Mouse (Mus musculus) midbrain, embryonic 15.5 days (tissue): Measurements from ENCODE around the gene Gm49325. TPM values are rescaled to one million over a fixed set of nuclear protein-coding genes. Genes with fewer than 3 reads are reported as not detected.
A peak's percentile ranks its signal among the peaks of the same experiment; 100 is the strongest.

Source experiments
- ATAC-seq: fragments of 200-750 bp; cut with Nextera tagmentation; replicated peaks from 2 replicates; pipeline ENCODE4 v1.8.0; 2017; ENCODE audit warnings: moderate TSS enrichment
- H3K27ac ChIP-seq: fragments of 300-500 bp; sonication (generic); 2 replicates; pipeline ENCODE4 v1.5.1; 2015; ENCODE audit warnings: mild to moderate bottlenecking, inconsistent platforms
- H3K27me3 ChIP-seq: fragments of 300-500 bp; sonication (generic); replicated peaks from 2 replicates; pipeline ENCODE4 v1.6.1; 2015; ENCODE audit warnings: inconsistent platforms
- H3K36me3 ChIP-seq: fragments of 300-500 bp; sonication (generic); replicated peaks from 2 replicates; pipeline ENCODE4 v1.6.1; 2015; ENCODE audit warnings: inconsistent platforms
- H3K4me1 ChIP-seq: fragments of 300-500 bp; sonication (generic); 2 replicates; pipeline ENCODE4 v1.6.1; 2015; ENCODE audit warnings: inconsistent platforms
- H3K4me2 ChIP-seq: fragments of 300-500 bp; sonication (generic); 2 replicates; pipeline ENCODE4 v1.6.1; 2015; ENCODE audit warnings: inconsistent platforms, mild to moderate bottlenecking, moderate library complexity
- H3K4me3 ChIP-seq: fragments of 300-500 bp; sonication (generic); 2 replicates; pipeline ENCODE4 v1.5.1; 2015; ENCODE audit warnings: mild to moderate bottlenecking, inconsistent platforms
- H3K9ac ChIP-seq: fragments of 300-500 bp; sonication (generic); 2 replicates; pipeline ENCODE4 v1.6.1; 2015; ENCODE audit warnings: mild to moderate bottlenecking, inconsistent platforms
- H3K9me3 ChIP-seq: fragments of 300-500 bp; sonication (generic); 2 replicates; pipeline ENCODE4 v1.6.1; 2016; ENCODE audit warnings: inconsistent platforms
- WGBS: fragments of 180-500 bp; shearing (Covaris S2); methylation state at CpG from one replicate; pipeline ENCODE4 v1.1.7; 2015; ENCODE audit warnings: mixed read lengths; 5-methylcytosine and 5-hydroxymethylcytosine counted together
- polyA plus RNA-seq: library from polyadenylated mRNA; unstranded; fragments of >200 nt; fragmentation: Nextera tagmentation; extraction: Ambion mirVana; gene quantifications from 2 replicates; pipeline ENCODE4 v1.2.1, GENCODE M21; 2015

The Gm49325 gene
- polyA plus RNA-seq, 1 experiment from 2014 or later = not detected

DNA sequence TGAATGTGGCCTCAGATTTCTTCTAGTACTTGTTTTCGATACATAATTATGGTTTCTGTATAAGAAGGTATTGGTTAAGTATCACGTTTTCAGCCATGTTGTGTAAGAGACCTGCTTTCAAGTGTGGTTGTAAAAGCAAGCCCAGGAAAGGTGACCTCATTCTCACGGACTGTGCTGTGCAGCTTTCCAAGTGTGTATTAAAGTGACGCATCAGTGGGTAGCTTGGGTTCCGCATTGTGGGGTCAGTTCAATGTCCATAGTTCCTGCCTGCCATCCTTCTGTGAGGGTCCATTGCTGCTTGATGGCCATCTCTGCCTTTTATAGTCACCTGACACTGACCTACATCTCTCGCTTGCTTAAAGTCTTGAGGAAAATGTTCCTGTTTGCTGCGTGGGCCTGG, 10.9 kb downstream of the Gm49325 start:
- no peaks in the 10 kb centered on the region for H3K27me3 ChIP-seq
- peaks cover 5% of the 10 kb centered on the region for H3K4me1 ChIP-seq
- no peaks in the 10 kb centered on the region for H3K9me3 ChIP-seq
- no peak overlapping the region for H3K27ac ChIP-seq
- H3K4me2 ChIP-seq = no peak overlapping the region
- H3K9ac ChIP-seq = no peak overlapping the region
- H3K36me3 ChIP-seq = peaks cover 36% of the 10 kb centered on the region
- no peak overlapping the region for H3K4me3 ChIP-seq
- WGBS = 97% methylated on average over 7 of the region's 7 CpGs
- no peak for ATAC-seq

DNA sequence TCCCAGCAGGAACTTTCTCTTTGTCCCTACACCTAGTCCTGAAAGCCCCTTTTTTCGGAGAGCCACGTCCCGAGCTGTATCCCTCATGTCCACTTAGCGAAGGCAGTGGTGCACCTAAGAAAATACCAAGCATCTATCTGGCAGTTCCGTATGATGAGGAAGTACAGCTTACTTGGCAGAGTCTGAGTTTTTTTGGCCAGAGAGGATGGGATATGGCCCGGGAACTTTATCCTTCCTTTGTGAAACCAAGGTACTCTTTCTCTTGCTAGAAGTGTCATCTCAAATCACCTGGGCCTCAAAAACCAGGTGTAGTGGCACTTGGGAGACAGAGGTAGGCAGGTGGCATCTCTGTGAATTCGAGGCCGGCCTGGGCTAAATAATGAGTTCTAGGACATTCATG, 15.5 kb downstream of the Gm49325 start:
- Histone ChIP-seq H3K27ac (peak overlapping the region; percentile 88), H3K27me3 (no peaks in the 10 kb centered on the region), H3K4me3 (peak overlapping the region; percentile 82), H3K36me3 (peaks cover 17% of the 10 kb centered on the region), H3K9ac (peak overlapping the region; percentile 89), H3K4me1 (peaks cover 28% of the 10 kb centered on the region), H3K4me2 (peak overlapping the region; percentile 62), H3K9me3 (no peaks in the 10 kb centered on the region)
- WGBS = 79% methylated on average over 8 of the region's 8 CpGs
- ATAC-seq = no peak

DNA sequence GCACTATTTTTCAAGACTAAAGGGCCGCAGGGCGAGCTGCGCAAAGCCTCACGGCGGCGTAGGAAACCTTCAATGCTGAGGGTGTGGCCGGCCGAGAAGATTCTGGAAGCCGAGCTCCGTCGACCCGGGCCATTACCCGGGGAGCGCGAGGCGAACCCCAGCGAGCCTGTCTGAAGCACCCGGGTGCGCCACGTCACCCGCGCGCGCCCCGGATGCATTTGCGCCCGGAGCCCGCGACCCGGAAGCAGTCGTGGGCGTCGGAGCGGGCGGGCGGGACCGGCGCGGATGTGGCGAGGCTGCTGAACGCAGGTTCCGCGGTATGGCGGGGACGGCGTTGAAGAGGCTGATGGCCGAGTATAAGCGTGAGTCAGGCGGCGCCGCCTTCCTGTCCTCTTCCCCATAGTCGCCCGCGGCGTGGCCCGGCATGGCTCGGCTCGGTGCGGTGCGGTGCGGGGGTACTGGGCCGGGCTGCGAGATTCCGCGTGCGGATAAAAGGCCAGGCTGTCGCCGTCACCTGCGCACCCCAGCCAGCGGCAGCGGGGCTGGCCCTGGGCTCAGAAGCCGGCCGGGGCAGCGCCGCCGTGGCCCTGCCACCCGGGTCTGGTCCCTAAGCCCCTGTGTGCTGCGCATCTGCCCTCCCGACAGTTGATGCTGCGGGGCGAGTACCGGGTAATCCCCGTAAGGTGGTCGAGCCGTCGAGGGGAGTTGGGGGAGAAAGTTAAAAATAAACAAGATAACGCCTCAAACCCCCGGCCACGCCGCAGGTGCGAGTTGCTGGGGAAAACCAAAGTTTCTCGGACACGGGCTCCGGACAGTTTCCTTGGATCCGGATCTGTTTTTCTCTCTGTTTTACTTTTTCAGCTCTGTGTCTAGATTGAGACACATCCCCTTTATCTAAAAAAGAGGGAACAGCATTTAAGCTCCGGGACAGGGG, 16.3 kb downstream of the Gm49325 start, which contains the start of gene Ube2g2:
Gene Ube2g2 (plus strand): TSS at position 221 of the 934 bp plus-strand sequence.
- under 1% methylated on average over 96 of the region's 96 CpGs for WGBS
- peak within 1 kb of the TSS; percentile 62 for H3K4me2 ChIP-seq
- peaks cover 10% of the 10 kb centered on the region for H3K36me3 ChIP-seq
- peak within 1 kb of the TSS; percentile 89 for H3K9ac ChIP-seq
- H3K4me1 ChIP-seq = peaks cover 28% of the 10 kb centered on the region
- no peaks in the 10 kb centered on the region for H3K27me3 ChIP-seq
- ATAC-seq = peak; percentile 95
- peak within 1 kb of the TSS; percentile 88 for H3K27ac ChIP-seq
- no peaks in the 10 kb centered on the region for H3K9me3 ChIP-seq
- H3K4me3 ChIP-seq = peak within 1 kb of the TSS; percentile 82

DNA sequence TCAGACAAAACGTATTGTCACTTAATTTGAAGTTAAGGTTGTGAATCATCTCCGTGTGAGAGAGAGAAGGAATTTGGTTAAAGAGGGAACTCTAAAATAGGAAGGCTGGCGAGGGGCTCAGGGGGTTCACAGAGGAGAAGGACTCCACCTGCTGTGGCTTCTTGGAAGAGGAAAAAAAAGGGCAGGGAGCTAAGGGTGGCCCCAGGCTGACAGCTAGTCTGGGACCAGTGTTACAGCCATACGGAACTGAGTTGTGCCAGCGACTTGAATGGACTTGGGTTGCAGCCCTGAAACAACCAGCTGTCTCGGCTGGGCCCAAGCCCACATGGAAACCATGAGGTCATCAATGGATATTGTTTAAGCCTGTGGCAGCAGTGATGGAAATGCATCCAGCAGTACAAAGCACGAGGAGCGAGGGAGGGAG, 17.1 kb downstream of the Gm49325 start:
- H3K9ac ChIP-seq = peak overlapping the region; percentile 89
- H3K4me3 ChIP-seq = peak overlapping the region; percentile 82
- peak overlapping the region; percentile 62 for H3K4me2 ChIP-seq
- H3K9me3 ChIP-seq = no peaks in the 10 kb centered on the region
- no peak overlapping the region for H3K27ac ChIP-seq
- ATAC-seq = no peak
- 7% methylated on average over 8 of the region's 8 CpGs for WGBS
- peaks cover 2% of the 10 kb centered on the region; the same call in 1 of the 2 replicates for H3K36me3 ChIP-seq
- H3K27me3 ChIP-seq = no peaks in the 10 kb centered on the region
- H3K4me1 ChIP-seq = peaks cover 28% of the 10 kb centered on the region

DNA sequence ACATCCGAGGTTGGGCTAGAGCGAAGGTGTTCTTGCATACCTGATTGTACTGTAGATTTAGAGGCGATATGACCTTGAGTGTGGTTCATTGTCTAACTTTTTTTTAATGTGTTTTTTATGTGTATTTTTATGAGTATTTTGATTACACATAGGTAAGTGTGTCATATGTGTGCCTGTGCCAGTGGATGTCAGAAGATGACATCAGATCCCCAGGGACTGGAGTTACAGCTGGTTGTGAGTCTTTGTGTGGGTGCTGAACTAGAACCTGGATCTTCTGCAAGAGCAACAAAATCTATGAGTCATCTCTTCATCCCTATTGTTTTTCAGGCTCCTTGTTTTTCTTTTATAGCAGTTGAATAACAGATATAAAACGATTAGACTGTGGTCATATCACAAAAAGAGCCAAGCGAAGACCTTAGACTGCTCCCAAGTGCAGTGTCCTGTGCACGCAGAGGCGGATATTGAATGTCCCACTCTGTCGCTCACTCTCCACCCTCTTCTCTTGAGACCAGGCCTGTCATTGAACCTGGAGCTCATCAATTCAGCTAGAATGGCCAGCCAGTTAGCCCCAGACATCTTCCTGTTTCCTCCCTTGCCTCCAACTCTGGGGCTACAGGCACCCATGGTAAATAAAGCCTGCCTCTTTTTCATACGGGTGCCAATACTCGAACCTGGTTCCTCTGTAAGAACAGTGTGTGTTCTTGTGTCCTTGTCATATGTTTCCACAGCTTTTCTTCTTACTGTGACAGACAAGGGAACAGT, 17.8 kb downstream of the Gm49325 start:
- Histone ChIP-seq H3K9ac (peak overlapping the region; percentile 89), H3K9me3 (no peaks in the 10 kb centered on the region), H3K36me3 (no peaks in the 10 kb centered on the region; the same call in 1 of the 2 replicates), H3K4me3 (peak overlapping the region; percentile 82), H3K4me2 (peak overlapping the region; percentile 62), H3K4me1 (peaks cover 28% of the 10 kb centered on the region), H3K27ac (no peak overlapping the region), H3K27me3 (no peaks in the 10 kb centered on the region)
- 92% methylated on average over 10 of the region's 10 CpGs for WGBS
- ATAC-seq = no peak

DNA sequence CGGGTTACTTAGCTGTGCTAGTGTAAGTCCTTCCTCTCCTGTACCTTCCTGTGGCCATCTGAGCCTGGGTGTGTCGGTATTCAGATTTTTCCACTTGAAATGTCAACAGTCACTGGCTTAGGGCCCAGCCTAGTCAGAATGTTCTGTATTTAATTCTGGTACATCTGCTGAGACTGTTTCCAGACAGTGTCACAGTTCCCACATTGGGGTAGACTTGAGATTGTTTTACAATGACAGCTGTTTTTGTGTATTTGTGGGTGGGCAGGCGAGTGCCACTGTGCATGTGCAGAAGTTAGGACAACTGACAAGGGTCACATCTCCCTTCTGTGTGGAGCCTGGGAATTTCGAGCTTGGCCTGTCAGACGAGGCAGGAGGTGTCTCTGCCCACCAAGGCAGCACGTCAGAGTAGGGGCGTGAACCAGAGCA, 18.6 kb downstream of the Gm49325 start:
- Histone ChIP-seq H3K27ac (no peak overlapping the region), H3K27me3 (no peaks in the 10 kb centered on the region), H3K4me3 (no peak overlapping the region), H3K4me1 (peaks cover 28% of the 10 kb centered on the region), H3K9ac (0 out of 2 replicates have a peak overlapping the region, but pooled peaks have one; percentile 9), H3K9me3 (no peaks in the 10 kb centered on the region), H3K4me2 (0 out of 2 replicates have a peak overlapping the region, but pooled peaks have one; percentile 62), H3K36me3 (no peaks in the 10 kb centered on the region)
- 78% methylated on average over 7 of the region's 7 CpGs for WGBS
- no peak for ATAC-seq

DNA sequence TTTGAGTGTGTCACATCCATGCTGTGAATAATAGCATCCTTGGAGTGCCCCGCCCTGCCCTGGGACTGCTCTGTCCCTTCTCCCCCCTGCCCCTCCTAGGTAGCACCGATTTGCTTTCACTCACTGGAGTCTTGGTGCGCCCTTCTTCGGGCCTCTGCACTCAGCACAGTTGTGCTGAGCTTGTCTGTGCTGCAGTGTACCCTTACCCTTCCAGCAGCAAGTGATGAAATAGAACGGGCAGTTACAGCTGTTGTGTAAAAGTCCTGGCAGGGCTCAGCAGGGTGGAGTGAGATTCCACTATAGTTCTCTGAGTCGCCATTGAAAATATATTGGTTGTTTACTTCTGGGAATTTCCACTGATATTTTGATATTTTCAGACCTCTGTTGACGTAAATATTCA, 20.0 kb downstream of the Gm49325 start:
- no peak overlapping the region for H3K9ac ChIP-seq
- no peaks in the 10 kb centered on the region for H3K9me3 ChIP-seq
- WGBS = 86% methylated on average over 7 of the region's 7 CpGs
- H3K4me2 ChIP-seq = no peak overlapping the region
- H3K27ac ChIP-seq = no peak overlapping the region
- peaks cover 28% of the 10 kb centered on the region for H3K4me1 ChIP-seq
- H3K4me3 ChIP-seq = no peak overlapping the region
- no peak for ATAC-seq
- H3K27me3 ChIP-seq = no peaks in the 10 kb centered on the region
- no peaks in the 10 kb centered on the region for H3K36me3 ChIP-seq

DNA sequence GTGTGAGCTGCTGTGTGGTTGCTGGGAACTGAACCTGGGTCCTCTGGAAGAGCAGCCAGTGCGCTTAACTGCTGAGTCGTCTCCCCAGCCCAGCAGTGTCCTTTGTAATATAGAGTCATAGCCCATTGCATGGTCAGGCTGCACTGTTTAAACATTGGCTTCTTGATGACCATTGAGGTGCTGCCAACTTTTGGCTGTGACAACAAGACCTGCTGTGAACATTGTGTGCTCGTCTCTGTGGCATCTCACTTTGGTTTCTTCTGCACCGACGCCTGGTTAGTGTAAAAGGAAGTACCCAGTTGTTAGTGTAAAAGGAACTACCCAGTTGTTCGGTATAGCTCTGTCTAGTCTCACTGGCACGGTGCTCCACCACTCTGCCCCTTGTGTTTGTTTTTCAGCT, 20.6 kb downstream of the Gm49325 start:
- H3K9ac ChIP-seq = no peak overlapping the region
- peaks cover 4% of the 10 kb centered on the region for H3K36me3 ChIP-seq
- H3K27ac ChIP-seq = no peak overlapping the region
- H3K27me3 ChIP-seq = no peaks in the 10 kb centered on the region
- peaks cover 25% of the 10 kb centered on the region for H3K4me1 ChIP-seq
- H3K9me3 ChIP-seq = no peaks in the 10 kb centered on the region
- no peak for ATAC-seq
- H3K4me3 ChIP-seq = no peak overlapping the region
- 79% methylated on average over 7 of the region's 7 CpGs for WGBS
- H3K4me2 ChIP-seq = no peak overlapping the region

DNA sequence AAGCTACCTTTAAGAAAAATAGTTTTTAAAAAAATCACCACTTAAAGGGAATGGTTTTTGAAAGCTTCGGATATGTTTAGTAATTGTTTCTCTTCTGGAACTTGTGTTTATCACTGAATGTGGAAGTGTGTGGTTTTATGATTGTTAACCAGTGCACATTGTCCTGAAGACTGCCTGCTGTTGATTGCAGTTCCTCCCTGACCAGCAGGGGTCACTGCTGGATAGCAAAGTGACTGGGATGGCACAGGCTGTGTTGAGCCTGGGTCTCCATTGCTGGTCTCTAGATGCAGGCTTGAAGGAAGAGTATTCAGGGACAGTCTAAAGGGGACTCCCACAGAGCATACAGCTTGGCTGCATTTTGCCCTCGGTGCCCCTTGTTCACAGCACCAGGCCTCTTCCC, 21.5 kb downstream of the Gm49325 start:
- WGBS = 30% methylated on average over 2 of the region's 2 CpGs
- H3K4me3 ChIP-seq = no peak overlapping the region
- H3K4me1 ChIP-seq = peaks cover 23% of the 10 kb centered on the region
- no peaks in the 10 kb centered on the region for H3K27me3 ChIP-seq
- H3K9ac ChIP-seq = no peak overlapping the region
- no peaks in the 10 kb centered on the region for H3K9me3 ChIP-seq
- no peak overlapping the region for H3K27ac ChIP-seq
- peaks cover 4% of the 10 kb centered on the region for H3K36me3 ChIP-seq
- ATAC-seq = peak; percentile 78
- H3K4me2 ChIP-seq = no peak overlapping the region

DNA sequence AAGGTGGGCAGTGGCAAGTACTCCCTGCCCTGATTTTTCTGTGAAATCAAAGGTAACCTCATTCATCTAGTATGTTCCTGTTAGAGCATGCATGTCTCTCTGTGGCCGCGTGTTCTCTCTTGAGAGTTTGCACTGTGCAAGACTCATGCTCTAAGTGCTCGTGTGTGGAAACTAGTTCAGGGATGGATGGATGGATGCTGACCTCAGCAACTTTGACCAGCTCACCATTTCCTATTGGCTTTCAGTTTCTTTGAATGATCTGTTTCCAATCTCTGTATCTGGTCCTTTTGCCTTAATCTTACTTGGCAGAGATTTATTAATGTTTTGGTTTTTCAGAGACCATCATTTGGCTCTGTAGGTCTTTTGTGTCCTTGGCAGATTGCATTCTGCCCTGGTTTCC, 23.2 kb downstream of the Gm49325 start:
- 85% methylated on average over 3 of the region's 3 CpGs for WGBS
- Histone ChIP-seq H3K36me3 (peaks cover 8% of the 10 kb centered on the region), H3K9ac (no peak overlapping the region), H3K4me2 (no peak overlapping the region), H3K4me1 (peaks cover 9% of the 10 kb centered on the region), H3K27ac (no peak overlapping the region), H3K27me3 (no peaks in the 10 kb centered on the region), H3K4me3 (no peak overlapping the region), H3K9me3 (no peaks in the 10 kb centered on the region)
- no peak for ATAC-seq

DNA sequence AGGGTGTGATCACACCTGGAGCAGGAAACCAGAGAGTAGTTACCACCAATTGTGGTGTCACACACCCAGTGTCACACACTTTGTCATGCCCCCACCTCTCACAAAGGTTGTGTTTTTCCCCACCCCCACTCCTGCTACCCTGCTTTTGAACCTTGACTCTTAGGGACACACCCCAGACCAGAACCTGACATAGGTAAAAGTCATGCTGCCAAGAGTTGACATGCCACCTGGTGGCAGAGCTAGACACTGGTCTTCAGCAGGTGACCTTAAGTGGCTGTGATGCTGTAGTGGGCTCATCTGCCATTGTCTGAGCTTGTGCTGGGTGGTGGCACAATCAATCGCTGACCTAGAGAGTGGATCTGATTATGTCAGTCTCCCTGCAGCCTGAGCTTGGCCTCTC, 24.0 kb downstream of the Gm49325 start:
- Histone ChIP-seq H3K4me1 (peaks cover 5% of the 10 kb centered on the region), H3K27ac (no peak overlapping the region), H3K9ac (no peak overlapping the region), H3K36me3 (peaks cover 8% of the 10 kb centered on the region), H3K4me2 (no peak overlapping the region), H3K9me3 (no peaks in the 10 kb centered on the region), H3K27me3 (no peaks in the 10 kb centered on the region), H3K4me3 (no peak overlapping the region)
- no peak for ATAC-seq
- WGBS = 100% methylated on average over 1 of the region's 1 CpGs

DNA sequence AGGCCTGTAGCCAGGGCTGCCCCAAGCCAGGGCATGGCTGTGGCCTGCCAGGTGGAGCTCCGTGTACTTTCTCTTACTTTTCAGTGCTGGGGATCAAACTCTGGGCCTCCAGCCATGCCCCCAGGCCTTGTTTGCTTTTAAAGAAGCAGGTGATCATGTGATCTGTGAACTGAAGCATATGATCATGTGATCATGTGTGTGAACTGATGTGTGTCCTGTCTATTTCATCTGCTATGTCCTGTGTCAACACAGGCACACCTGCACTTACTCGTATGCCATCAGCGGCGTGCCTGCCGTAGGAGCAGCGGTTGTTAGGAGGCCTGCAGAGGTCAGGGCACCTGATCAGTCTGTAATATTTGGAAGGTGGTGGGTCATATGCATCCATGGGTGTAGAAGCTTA, 28.0 kb downstream of the Gm49325 start:
- no peak for ATAC-seq
- H3K4me3 ChIP-seq = no peak overlapping the region
- H3K27ac ChIP-seq = no peak overlapping the region
- WGBS = 73% methylated on average over 6 of the region's 6 CpGs
- no peaks in the 10 kb centered on the region for H3K9me3 ChIP-seq
- H3K9ac ChIP-seq = no peak overlapping the region
- 0 out of 2 replicates have a peak, but pooled peaks cover 7% of the 10 kb centered on the region for H3K4me1 ChIP-seq
- peaks cover 8% of the 10 kb centered on the region for H3K36me3 ChIP-seq
- H3K27me3 ChIP-seq = no peaks in the 10 kb centered on the region
- no peak overlapping the region for H3K4me2 ChIP-seq
